Mouse (Mus musculus) Muller cell, postnatal 12 days (primary cell): Measurements from ENCODE around the gene Rfx2.

Source experiments
- DNase-seq: peaks from one replicate; pipeline ENCODE4 v3.0.0-alpha.2; 2015; ENCODE audit errors: inconsistent ontology term

The Rfx2 gene

GRCm38 (mm10) chr17:56833381-56833780 lies 2.6 kb upstream of the Rfx2 start:
- no peak for DNase-seq

- no peak for DNase-seq
These were observed 2.1 kb upstream of the Rfx2 start for GRCm38 (mm10) chr17:56832918-56833317.

DNA sequence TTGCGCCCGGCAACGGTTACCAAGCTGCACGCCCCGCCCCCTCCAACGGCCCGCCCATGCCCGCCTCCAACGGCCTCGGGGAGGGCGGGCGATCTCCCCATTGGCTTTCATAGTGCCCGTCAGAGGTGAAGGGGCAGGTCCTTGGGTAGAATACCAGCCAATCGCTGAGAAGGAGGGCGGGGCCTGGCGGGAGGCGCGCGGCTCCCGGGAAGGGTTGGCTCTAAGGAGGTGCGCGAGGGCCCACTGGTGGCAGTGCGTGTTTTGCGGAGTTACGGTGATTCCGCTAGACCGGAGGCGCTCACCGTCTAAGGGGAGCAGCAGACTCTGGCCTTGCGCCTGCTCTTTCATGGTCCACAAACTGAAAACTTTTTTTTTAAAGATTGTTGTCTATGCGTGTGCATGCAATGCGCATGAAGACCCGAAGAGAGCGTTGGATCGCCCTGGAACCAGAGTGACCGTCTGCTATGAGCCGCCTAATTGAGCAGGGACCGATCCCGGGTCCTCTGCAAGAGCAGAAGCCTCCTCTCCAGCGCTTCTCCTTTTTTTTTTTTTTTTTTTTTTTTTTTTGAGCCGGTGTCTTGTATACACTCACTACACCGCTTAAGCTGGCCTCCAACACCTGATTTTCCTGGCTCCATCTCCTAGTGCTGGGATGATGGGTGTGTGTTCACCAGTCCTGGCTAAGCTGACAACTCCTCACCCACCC lies 451 bp upstream of the Rfx2 start:
- peak; percentile 100 for DNase-seq

- peak; percentile 46 for DNase-seq
These were observed 1.0 kb downstream of the Rfx2 start for GRCm38 (mm10) chr17:56829795-56830194.

- no peak for DNase-seq
These were observed 1.6 kb downstream of the Rfx2 start for GRCm38 (mm10) chr17:56829171-56829570.

GRCm38 (mm10) chr17:56826718-56827117 lies 4.1 kb downstream of the Rfx2 start:
- no peak for DNase-seq

DNA sequence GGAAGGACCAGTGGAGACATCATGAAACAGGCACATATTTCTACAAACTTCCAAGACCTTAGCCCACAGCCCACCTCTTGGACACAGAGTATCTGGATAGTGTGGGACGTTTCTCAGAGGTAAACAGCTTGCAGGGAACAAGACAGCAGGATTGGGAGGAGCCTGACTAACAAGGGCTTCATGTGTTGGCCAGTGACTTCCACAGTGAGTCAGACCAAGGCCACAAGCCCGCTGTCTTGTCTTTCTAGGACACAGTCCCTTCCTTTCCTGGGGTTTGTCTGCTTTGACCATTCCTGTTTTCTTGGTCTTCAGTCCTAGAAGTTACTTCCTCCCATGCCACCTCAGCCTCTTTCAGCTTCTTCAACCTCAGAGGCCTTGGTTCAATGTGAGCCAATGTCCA lies 7.5 kb downstream of the Rfx2 start:
- DNase-seq = no peak

DNA sequence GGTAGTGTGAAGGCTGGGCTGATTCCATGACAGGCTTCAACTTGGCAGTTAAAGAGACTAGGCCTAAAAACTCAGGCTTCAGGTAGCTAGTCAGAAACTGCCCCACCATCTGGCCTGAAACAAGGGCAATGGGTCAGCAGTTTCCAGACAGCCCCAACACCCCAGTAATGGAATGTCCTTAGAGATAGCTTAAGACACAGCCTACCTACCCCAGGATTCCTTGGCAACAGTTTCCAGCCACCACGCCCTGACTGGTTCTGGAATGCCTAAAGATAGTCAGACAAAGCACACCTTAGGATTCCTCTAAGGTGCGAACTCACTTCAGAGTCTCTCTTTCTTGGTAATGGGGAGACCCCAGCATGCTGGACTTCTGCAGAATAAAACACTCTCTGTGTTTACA lies 8.4 kb downstream of the Rfx2 start:
- no peak for DNase-seq

DNA sequence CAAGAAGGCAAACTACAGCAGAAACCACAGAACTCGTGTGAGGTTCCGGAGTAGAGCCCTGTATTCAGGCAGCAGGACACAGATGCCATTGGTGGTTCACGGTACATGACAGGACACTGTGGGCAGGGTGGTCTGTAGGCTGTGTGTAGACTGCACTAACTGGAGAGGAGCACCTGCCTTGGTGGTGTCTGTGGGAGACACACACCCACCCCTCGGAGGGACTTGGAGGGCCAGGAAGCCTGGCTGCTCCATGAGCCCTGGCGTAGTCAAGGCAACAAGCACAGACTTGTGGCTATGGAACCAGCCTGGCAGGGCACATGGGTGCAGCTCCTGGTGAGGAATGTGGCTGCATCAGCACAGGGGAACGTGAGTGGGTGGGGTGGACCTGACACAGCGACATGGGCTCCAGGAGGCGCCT lies 11.1 kb downstream of the Rfx2 start:
- peak; percentile 75 for DNase-seq

DNA sequence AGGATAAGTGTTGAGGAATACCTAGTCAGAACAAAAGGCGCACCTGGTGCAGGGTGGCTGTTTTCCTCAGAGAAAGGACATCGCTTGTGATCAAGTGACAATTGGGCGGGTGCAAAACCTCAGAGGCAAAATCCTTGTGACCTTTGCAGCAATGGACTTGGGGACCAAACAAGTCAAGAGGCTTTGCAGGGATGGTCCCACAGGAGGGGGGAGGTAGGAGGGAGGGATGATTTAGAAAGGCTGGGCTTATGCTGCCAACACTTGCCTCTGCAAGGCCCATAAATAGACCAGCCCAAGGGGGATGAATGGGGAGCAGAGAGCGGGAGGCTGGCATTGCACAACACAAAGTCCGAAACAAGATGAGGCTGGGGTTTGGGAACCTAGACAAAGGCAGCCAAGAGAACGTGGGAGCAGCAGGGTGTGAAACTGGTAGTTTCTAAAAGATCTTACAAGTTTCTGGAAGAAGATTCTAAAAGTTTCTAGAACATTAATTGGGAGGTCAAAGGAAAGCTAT lies 11.7 kb downstream of the Rfx2 start:
- DNase-seq = no peak

DNA sequence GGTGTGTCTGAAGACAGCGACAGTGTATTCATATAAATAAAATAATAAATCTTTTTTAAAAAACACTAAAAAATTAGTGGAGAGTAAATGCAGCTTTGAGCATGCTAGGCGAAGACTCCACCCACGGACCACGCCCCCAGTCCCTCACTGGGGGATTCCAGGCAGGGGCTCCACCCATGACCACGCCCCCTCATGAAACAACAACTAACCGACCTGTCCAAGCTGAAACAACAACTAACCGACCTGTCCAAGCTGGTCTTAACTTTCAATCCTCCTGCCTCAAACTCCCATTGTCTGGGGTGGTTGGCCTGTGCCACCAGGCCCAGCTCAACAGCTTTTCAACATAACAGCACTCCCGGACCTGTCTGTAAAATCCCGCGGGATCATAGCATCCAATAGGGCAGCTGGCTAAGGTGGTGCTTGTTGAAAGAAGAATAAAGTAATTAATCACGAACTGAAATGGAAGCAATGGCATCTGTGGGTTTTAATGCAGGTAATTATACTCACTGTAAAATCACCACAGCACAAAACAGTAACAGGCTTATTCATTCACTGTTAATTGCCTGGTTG lies 12.7 kb downstream of the Rfx2 start:
- no peak for DNase-seq

GRCm38 (mm10) chr17:56815057-56815345 lies 15.8 kb downstream of the Rfx2 start:
- no peak for DNase-seq

GRCm38 (mm10) chr17:56814316-56815056 lies 16.3 kb downstream of the Rfx2 start:
- peak; percentile 94 for DNase-seq

DNA sequence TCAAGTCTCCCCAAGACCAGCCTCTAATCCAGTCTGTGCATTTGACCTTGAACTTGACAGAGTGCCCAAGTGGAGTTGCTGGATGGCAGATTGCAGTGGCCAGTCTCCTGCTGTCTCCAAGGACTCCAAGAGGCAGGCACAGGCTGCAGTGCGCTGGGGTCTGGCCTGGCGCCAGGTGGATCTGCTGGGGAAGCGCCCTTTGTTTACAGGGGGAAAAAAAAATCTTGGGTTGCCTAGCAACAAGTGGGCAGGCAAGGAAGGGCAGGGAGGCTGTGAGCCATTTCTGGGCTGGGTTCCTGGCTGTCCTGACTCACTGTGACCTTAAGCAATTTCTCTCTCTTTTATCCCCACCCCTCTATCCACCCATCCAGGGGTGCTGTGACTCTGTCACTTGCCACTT lies 20.6 kb downstream of the Rfx2 start:
- DNase-seq = peak; percentile 98

GRCm38 (mm10) chr17:56808518-56808917 lies 22.3 kb downstream of the Rfx2 start:
- peak; percentile 73 for DNase-seq

GRCm38 (mm10) chr17:56805784-56806183 lies 25.0 kb downstream of the Rfx2 start:
- DNase-seq = peak; percentile 40

- no peak for DNase-seq
These were observed 25.9 kb downstream of the Rfx2 start for GRCm38 (mm10) chr17:56804952-56805351.

DNA sequence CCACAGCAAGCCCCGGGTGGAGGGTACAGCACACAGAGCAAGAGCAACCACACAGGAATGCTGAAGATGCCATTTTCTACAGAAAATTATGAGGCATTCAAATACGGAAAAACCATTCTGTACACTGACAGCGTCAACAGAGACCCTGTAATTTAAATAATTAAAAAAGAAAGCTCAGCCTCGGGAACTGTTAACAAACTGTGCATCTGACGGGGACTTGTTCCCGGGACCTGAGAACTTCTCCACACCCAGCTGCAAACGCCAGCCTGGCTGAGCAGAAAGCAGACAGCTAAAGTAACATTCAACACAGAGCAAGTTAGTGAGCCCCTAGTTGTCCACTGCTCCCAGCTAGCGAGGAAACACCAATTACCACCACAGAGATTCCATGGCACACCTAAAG lies 28.7 kb downstream of the Rfx2 start:
- no peak for DNase-seq

DNA sequence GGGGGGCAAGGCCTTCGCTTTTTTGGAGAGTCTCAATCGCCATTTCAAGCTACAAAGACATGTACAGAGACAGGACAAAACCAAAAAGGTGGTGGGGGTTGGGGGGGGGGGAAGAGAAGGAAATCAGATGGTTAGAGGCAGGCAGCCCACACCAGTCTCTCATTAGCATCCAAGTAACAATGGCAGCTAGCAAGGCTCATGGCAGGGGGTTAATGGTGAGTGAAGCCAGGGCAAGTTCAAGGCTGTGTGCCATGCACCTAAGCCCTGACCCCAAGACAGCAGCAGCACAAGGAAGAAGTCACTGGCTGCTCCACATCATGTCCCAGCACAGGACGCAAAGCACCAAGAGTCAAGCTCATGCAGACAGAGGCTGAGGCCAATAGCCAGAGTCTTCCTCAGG lies 31.5 kb downstream of the Rfx2 start:
- no peak for DNase-seq

GRCm38 (mm10) chr17:56793614-56794319 lies 37.0 kb downstream of the Rfx2 start:
- no peak for DNase-seq

DNA sequence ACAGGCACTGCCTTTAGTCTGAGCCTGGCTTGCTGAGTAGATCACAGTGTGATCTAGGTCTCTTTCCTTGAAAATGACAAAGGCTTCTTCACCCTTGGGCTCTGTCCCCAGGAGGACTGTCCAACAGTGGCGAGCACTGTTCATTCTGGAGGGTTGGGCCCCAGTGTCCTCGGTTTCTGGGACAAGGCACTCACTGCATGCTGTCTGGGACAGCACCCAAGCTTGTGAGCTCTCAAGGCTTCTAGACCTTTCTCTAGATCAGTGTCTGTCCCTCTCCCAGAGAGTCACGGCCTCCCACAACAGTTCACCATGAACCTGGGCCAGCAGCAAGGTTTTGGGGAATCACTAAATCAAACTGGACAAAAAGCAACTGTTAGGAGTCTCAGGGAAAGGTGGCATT lies 38.2 kb downstream of the Rfx2 start:
- DNase-seq = no peak

- no peak for DNase-seq
These were observed 41.5 kb downstream of the Rfx2 start for GRCm38 (mm10) chr17:56789286-56789685.
